Mouse (Mus musculus): ENCODE results near the gene R3hdm2.

DNA sequence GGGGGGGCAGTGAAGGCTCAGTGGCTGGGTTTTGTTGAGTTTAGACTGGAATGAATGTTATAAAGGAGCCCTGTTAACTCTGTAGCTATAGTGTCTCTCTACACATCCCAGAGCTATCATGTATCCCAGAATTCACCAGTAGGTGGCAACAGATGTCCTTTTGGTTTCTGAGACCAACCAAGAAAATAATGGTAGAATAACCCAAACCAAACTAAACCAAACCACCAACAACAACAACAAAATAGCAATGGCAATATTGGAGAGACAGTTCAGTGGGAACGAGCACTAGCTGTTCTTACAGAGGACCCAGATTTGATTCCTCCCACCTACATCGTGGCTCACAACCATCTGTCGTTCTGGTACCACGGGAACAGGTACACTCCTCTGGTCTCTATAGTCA lies 99.0 kb downstream of the R3hdm2 start:
- TF ChIP-seq POLR2A (IDR thresholded peaks at IDR 0.05; ENCODE audit: control insufficient read depth in 1 of 2, insufficient read depth in 1 of 2, low read depth in 1 of 2, low read length in 2 of 2, poor library complexity in 1 of 2): no peak
- TF ChIP-seq EP300 (IDR thresholded peaks at IDR 0.05; ENCODE audit: low read depth in 1 of 2, low read length in 2 of 2): no peak
- TF ChIP-seq CTCF (IDR thresholded peaks at IDR 0.05 in 2 of 3, conservative IDR thresholded peaks at IDR 0.05 in 1 of 3; ENCODE audit: control insufficient read depth in 1 of 3, insufficient read depth in 1 of 3, low read depth in 2 of 3, low read length in 3 of 3, poor library complexity in 1 of 3, severe bottlenecking in 1 of 3): peak in 2 of 3 experiments; percentile 38 to 64; a peak in 4 of 6 replicates
- peak; percentile 46 for TF ChIP-seq SMC3 (IDR thresholded peaks at IDR 0.05; ENCODE audit: low read depth, low read length)
- TF ChIP-seq KAT2A (conservative IDR thresholded peaks at IDR 0.05; ENCODE audit: low read depth, low read length): no peak
- TF ChIP-seq ZKSCAN1 (IDR thresholded peaks at IDR 0.05; ENCODE audit: low read depth, low read length): no peak

All from MEL (cell line).